Mouse (Mus musculus) limb, embryonic 10.5 days (tissue): Measurements from ENCODE around the gene Pigw. TPM values are rescaled to one million over a fixed set of nuclear protein-coding genes. Genes with fewer than 3 reads are reported as not detected.
"Not testable (repeated sequence)": the region's sequence is repeated elsewhere in the genome, so short reads cannot be mapped to it uniquely, and the experiment has no call there.

ENCODE experiments used
- DNase-seq: peaks from one replicate; pipeline ENCODE4 v3.0.0-alpha.2; 2017; ENCODE audit warnings: low spot score
- H3K27ac ChIP-seq: fragments of 300-500 bp; sonication (generic); 2 replicates; pipeline ENCODE4 v1.5.1; 2016; ENCODE audit warnings: mild to moderate bottlenecking
- H3K27me3 ChIP-seq: fragments of 300-500 bp; sonication (generic); 2 replicates; pipeline ENCODE4 v1.6.1; 2016; ENCODE audit warnings: low read depth, mild to moderate bottlenecking; ENCODE audit not compliant: poor library complexity, severe bottlenecking
- H3K36me3 ChIP-seq: fragments of 300-500 bp; sonication (generic); 2 replicates; pipeline ENCODE4 v1.6.1; 2016; ENCODE audit warnings: mild to moderate bottlenecking, moderate library complexity
- H3K4me1 ChIP-seq: fragments of 300-500 bp; sonication (generic); 2 replicates; pipeline ENCODE4 v1.6.1; 2016
- H3K4me3 ChIP-seq: fragments of 300-500 bp; sonication (generic); 2 replicates; pipeline ENCODE4 v1.5.1; 2016; ENCODE audit warnings: mild to moderate bottlenecking, moderate library complexity
- H3K9me3 ChIP-seq: fragments of 300-500 bp; sonication (generic); replicated peaks from 2 replicates; pipeline ENCODE4 v1.6.1; 2016; ENCODE audit warnings: mild to moderate bottlenecking
- WGBS: fragments of 180-500 bp; shearing (Covaris S2); methylation state at CpG from one replicate; pipeline ENCODE4 v1.1.7; 2016; 5-methylcytosine and 5-hydroxymethylcytosine counted together
- microRNA-seq: library from miRNA; unstranded; fragments of <30 nt; microRNA quantifications from one replicate; pipeline ENCODE4, GENCODE M21; 2017
- polyA plus RNA-seq: library from polyadenylated mRNA; unstranded; fragments of >200 nt; fragmentation: Nextera tagmentation; extraction: Ambion mirVana; gene quantifications from 2 replicates; pipeline ENCODE4 v1.2.1, GENCODE M21; 2016

Gene Pigw
- polyA plus RNA-seq, 1 experiment from 2014 or later = 2.1 TPM

- WGBS = 95% methylated on average over 2 of the region's 2 CpGs
- Histone ChIP-seq H3K9me3 (no peaks in the 10 kb centered on the region), H3K4me1 (no peaks in the 10 kb centered on the region), H3K4me3 (no peak overlapping the region), H3K27me3 (no peaks in the 10 kb centered on the region), H3K27ac (no peak overlapping the region), H3K36me3 (peaks cover 95% of the 10 kb centered on the region)
- no peak for DNase-seq
These were observed 40.8 kb downstream of the Pigw start for GRCm38 (mm10) chr11:84839330-84839729.

- not testable (repeated sequence) for DNase-seq, H3K27me3 ChIP-seq, H3K9me3 ChIP-seq
- H3K4me3 ChIP-seq = peak overlapping the region; percentile 90
- 79% methylated on average over 11 of the region's 11 CpGs for WGBS
- H3K4me1 ChIP-seq = peaks cover 20% of the 10 kb centered on the region
- peaks cover 45% of the 10 kb centered on the region for H3K36me3 ChIP-seq
- H3K27ac ChIP-seq = peak overlapping the region; percentile 83
These were observed 50.6 kb downstream of the Pigw start for GRCm38 (mm10) chr11:84829495-84829894.

GRCm38 (mm10) chr11:84828516-84829399, 51.3 kb downstream of the Pigw start, which contains the start of gene Dhrs11:
Gene Dhrs11, minus strand, starts transcription at chr11:84828994.
- peaks cover 38% of the 10 kb centered on the region for H3K36me3 ChIP-seq
- peak within 1 kb of the TSS; percentile 90 for H3K4me3 ChIP-seq
- DNase-seq = peak; percentile 94
- H3K27me3 ChIP-seq = no peaks in the 10 kb centered on the region
- peak within 1 kb of the TSS; percentile 83 for H3K27ac ChIP-seq
- H3K9me3 ChIP-seq = no peaks in the 10 kb centered on the region
- WGBS = under 1% methylated on average over 62 of the region's 62 CpGs
- H3K4me1 ChIP-seq = peaks cover 20% of the 10 kb centered on the region

GRCm38 (mm10) chr11:84827901-84828503, 52.1 kb downstream of the Pigw start:
- H3K36me3 ChIP-seq = peaks cover 32% of the 10 kb centered on the region
- H3K9me3 ChIP-seq = no peaks in the 10 kb centered on the region
- no peak for DNase-seq
- peak overlapping the region; percentile 90 for H3K4me3 ChIP-seq
- 0 out of 2 replicates have a peak overlapping the region, but pooled peaks have one; percentile 83 for H3K27ac ChIP-seq
- WGBS = 48% methylated on average over 3 of the region's 3 CpGs
- H3K4me1 ChIP-seq = peaks cover 20% of the 10 kb centered on the region
- no peaks in the 10 kb centered on the region for H3K27me3 ChIP-seq

- H3K9me3 ChIP-seq = no peaks in the 10 kb centered on the region
- H3K4me1 ChIP-seq = peaks cover 20% of the 10 kb centered on the region
- no peak overlapping the region for H3K27ac ChIP-seq
- no peak for DNase-seq
- no peaks in the 10 kb centered on the region for H3K27me3 ChIP-seq
- H3K4me3 ChIP-seq = peak overlapping the region; percentile 90; the same call in 1 of the 2 replicates
- H3K36me3 ChIP-seq = peaks cover 27% of the 10 kb centered on the region
These were observed 52.6 kb downstream of the Pigw start for GRCm38 (mm10) chr11:84827492-84827891.

Small RNAs within 50 kb of the gene (microRNA-seq; reads per million reads assigned to microRNA genes)
- gene Gm23564 = not detected

Other genes starting within 250 kb of the Pigw start
- 8.3 and 9.4 TPM in 2 replicates for gene Mrm1, start 60.8 kb downstream of the Pigw start, polyA plus RNA-seq
- gene Dhrs11, start 51.3 kb downstream of the Pigw start, polyA plus RNA-seq = 12.6 and 14.2 TPM in 2 replicates
- 53.6 and 61.5 TPM in 2 replicates for gene Ggnbp2, start 9.5 kb downstream of the Pigw start, polyA plus RNA-seq
- gene Myo19, start 137 bp downstream of the Pigw start, polyA plus RNA-seq = 16.4 and 16.9 TPM in 2 replicates
- gene Znhit3, start 36.1 kb upstream of the Pigw start, polyA plus RNA-seq = 91.5 and 103 TPM in 2 replicates
- 0.20 and 0.97 TPM in 2 replicates for gene Car4, start 77.5 kb upstream of the Pigw start, polyA plus RNA-seq